Mouse (Mus musculus) small intestine, adult 10 weeks (tissue): Measurements from ENCODE around the gene Smtnl2. TPM values are rescaled to one million over a fixed set of nuclear protein-coding genes. Genes with fewer than 3 reads are reported as not detected.

ENCODE experiments used
- polyA plus RNA-seq: library from polyadenylated mRNA; stranded (reverse); fragments of 350-450 nt; fragmentation: Illumina TruSeq; extraction: RNeasy Lipid Tissue Mini Kit (QIAGEN cat#74804); gene quantifications from one replicate; pipeline ENCODE4 v1.2.3, GENCODE M21; 2014; ENCODE audit warnings: low replicate concordance

Smtnl2 gene
- 0.74 TPM for polyA plus RNA-seq

GRCm38 (mm10) chr11:72411093-72411921, at the start of gene Smtnl2:
Gene Smtnl2 (minus strand): TSS chr11:72411713.

GRCm38 (mm10) chr11:72440965-72441664, 29.6 kb upstream of the Smtnl2 start, which contains the start of gene Mybbp1a:
Gene Mybbp1a (plus strand): TSS chr11:72441355.

GRCm38 (mm10) chr11:72434963-72435693, 23.6 kb upstream of the Smtnl2 start, which contains the start of gene Ggt6:
Gene Ggt6 (plus strand): TSS chr11:72435526.

GRCm38 (mm10) chr11:72362347-72362741, 49.2 kb downstream of the Smtnl2 start, which contains the start of gene Tekt1:
Gene Tekt1 (minus strand): TSS chr11:72362442.

Other genes with a start within 250 kb of the Smtnl2 start
- not detected for gene Gm43951, start 204.9 kb downstream of the Smtnl2 start, polyA plus RNA-seq
- 10.7 TPM for gene 4933427D14Rik, start 204.3 kb downstream of the Smtnl2 start, polyA plus RNA-seq
- 391 TPM for gene Txndc17, start 204.2 kb downstream of the Smtnl2 start, polyA plus RNA-seq
- 11.3 TPM for gene Med31, start 196.1 kb downstream of the Smtnl2 start, polyA plus RNA-seq
- gene Slc13a5, start 144.5 kb downstream of the Smtnl2 start, polyA plus RNA-seq: not detected
- gene Xaf1, start 110.1 kb downstream of the Smtnl2 start, polyA plus RNA-seq: 56.3 TPM
- not detected for gene Fbxo39, start 97.3 kb downstream of the Smtnl2 start, polyA plus RNA-seq
- gene Tekt1, start 49.3 kb downstream of the Smtnl2 start, polyA plus RNA-seq: not detected
- 0.37 TPM for gene Ggt6, start 23.8 kb upstream of the Smtnl2 start, polyA plus RNA-seq
- 13.8 TPM for gene Mybbp1a, start 29.6 kb upstream of the Smtnl2 start, polyA plus RNA-seq
- gene Spns2, start 78.2 kb upstream of the Smtnl2 start, polyA plus RNA-seq: 2.1 TPM
- gene Spns3, start 138.8 kb upstream of the Smtnl2 start, polyA plus RNA-seq: not detected
- gene Ube2g1, start 195.6 kb upstream of the Smtnl2 start, polyA plus RNA-seq: 132 TPM